Mouse (Mus musculus): Measurements from ENCODE around the gene Psmb9.

DNA sequence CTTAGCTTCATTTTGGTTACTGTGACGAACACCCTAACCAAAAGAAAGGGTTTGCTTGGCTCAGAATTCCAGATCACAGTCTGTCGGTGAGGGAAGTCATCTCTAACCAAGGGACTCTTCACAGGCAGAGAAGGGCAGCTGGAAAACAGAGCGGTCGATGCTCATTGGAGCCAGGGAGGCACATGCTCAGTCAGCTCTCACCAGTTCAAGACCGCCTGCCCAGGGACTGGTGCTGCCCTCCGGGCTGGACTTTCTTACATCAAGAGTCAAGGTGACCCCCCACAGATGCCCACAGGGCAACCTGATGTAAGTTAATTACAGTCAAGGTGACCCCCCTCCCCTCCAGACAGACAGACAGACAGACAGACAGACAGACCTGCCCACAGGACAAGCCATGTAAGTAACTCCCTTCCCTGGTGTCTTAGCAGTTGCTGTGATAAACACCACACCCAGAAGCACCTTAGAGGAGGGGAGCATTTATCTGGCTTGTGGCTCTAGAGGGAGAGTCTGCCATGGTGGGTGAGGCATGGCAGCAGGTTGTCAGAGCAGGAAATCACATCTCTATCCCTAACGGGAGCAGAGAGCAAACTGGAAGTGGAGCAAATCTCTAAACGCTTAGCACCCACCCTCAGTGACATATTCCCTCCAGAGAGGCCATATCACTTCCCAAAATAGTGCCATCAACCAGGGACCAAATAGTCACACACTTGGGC, 29.8 kb upstream of the Psmb9 start:
- TF ChIP-seq CTCF (IDR thresholded peaks at IDR 0.05; ENCODE audit: low read depth, low read length) (no peak), POLR2A (IDR thresholded peaks at IDR 0.05; ENCODE audit: borderline replicate concordance, low read depth, low read length) (no peak)

All from bone marrow macrophage, adult 2 months (primary cell).